Mouse (Mus musculus) T-helper 2 cell (primary cell): Measurements from ENCODE around the gene Stx16.

ENCODE experiments used
- in situ Hi-C: fragments of 300-600 bp; cut with MboI, MseI; formaldehyde crosslinking; loops from one replicate; pipeline ENCODE4 v1.15.1; 2025; ENCODE audit warnings: high pct_unique_total_duplicates

Gene Stx16

GRCm38 (mm10) chr2:174123731-174124130 lies 47.6 kb downstream of the Stx16 start:
- in situ Hi-C loops = no loop called here

- in situ Hi-C loops = no loop called here
Observed at GRCm38 (mm10) chr2:174126522-174127375, 50.6 kb downstream of the Stx16 start.

- in situ Hi-C loops = no loop called here
Observed at GRCm38 (mm10) chr2:174127376-174127713, 51.2 kb downstream of the Stx16 start.

GRCm38 (mm10) chr2:174128926-174129325 lies 52.8 kb downstream of the Stx16 start:
- in situ Hi-C loops = no loop called here

GRCm38 (mm10) chr2:174130468-174131097 lies 54.5 kb downstream of the Stx16 start:
- in situ Hi-C loops = no loop called here

GRCm38 (mm10) chr2:174132413-174132969 lies 56.4 kb downstream of the Stx16 start:
- in situ Hi-C loops = no loop called here
